Mouse (Mus musculus) left cerebral cortex, postnatal 10 days (tissue): ENCODE measurements around the gene Nupl2. TPM values are rescaled to one million over a fixed set of nuclear protein-coding genes. Genes with fewer than 3 reads are reported as not detected.

Source experiments
- DNase-seq, 2 experiments: peaks; one replicate each; pipeline ENCODE4 v3.0.0; 2021 to 2022; ENCODE audit warnings: low spot score in 2 of 2, mixed read lengths in 1 of 2; ENCODE audit errors: extremely low spot score in 1 of 2
- intact Hi-C: fragments of 180-260 bp; cut with DNase I; formaldehyde crosslinking; loops from one replicate; pipeline ENCODE4 v1.15.1; 2025
- total RNA-seq, 2 experiments: library from RNA; stranded (reverse); gene quantifications; 2 replicates each; pipeline ENCODE4 v1.2.3; 2021

Gene Nupl2
- total RNA-seq = 10 to 100 TPM; 11.2 to 11.8 TPM

- DNase-seq = peak; percentile 95 to 98
- intact Hi-C loops = loop anchor here (10.0 kb wide), 1 partner anchor 200 kb away; the partner anchor contains the start of gene Nos3
These were observed at the start of gene Nupl2 for GRCm38 (mm10) chr5:24164789-24165445. TSS of gene Nupl2 (plus strand) at chr5:24164963.

- intact Hi-C loops = no loop called here
- no peak for DNase-seq
These were observed 42.5 kb upstream of the Nupl2 start for GRCm38 (mm10) chr5:24122221-24122620.

- intact Hi-C loops = no loop called here
These were observed 40.6 kb upstream of the Nupl2 start for GRCm38 (mm10) chr5:24124175-24124574.

GRCm38 (mm10) chr5:24124579-24125276 is 40.0 kb upstream of the Nupl2 start:
- intact Hi-C loops = no loop called here

More at GRCm38 (mm10) chr5:24124175-24124574, 40.6 kb upstream of the Nupl2 start:
- DNase-seq = no peak

GRCm38 (mm10) chr5:24125910-24126636 is 38.7 kb upstream of the Nupl2 start:
- intact Hi-C loops = no loop called here
- DNase-seq = no peak

More at GRCm38 (mm10) chr5:24124579-24125276, 40.0 kb upstream of the Nupl2 start:
- DNase-seq = no peak

GRCm38 (mm10) chr5:24126967-24127366 is 37.8 kb upstream of the Nupl2 start:
- intact Hi-C loops = no loop called here
- no peak for DNase-seq

GRCm38 (mm10) chr5:24146964-24147363 is 17.8 kb upstream of the Nupl2 start:
- intact Hi-C loops = no loop called here
- DNase-seq = no peak

GRCm38 (mm10) chr5:24152199-24152598 is 12.6 kb upstream of the Nupl2 start:
- intact Hi-C loops = no loop called here
- no peak for DNase-seq

- intact Hi-C loops = no loop called here
- no peak for DNase-seq
These were observed 8.0 kb upstream of the Nupl2 start for GRCm38 (mm10) chr5:24156774-24157173.

- intact Hi-C loops = loop anchor here (10.0 kb wide), 1 partner anchor 198 kb away; the partner anchor contains the start of gene Nos3
- DNase-seq = peak in 1 of 2 experiments; percentile 32
These were observed 2.5 kb downstream of the Nupl2 start for GRCm38 (mm10) chr5:24167263-24167662.

GRCm38 (mm10) chr5:24169881-24170280 is 5.1 kb downstream of the Nupl2 start:
- intact Hi-C loops = loop anchor here (10.0 kb wide), 1 partner anchor 195 kb away; the partner anchor contains the start of gene Nos3

GRCm38 (mm10) chr5:24172092-24172491 is 7.3 kb downstream of the Nupl2 start:
- intact Hi-C loops = no loop called here
- no peak for DNase-seq

More at GRCm38 (mm10) chr5:24169881-24170280, 5.1 kb downstream of the Nupl2 start:
- no peak for DNase-seq

- intact Hi-C loops = no loop called here
These were observed 16.9 kb downstream of the Nupl2 start for GRCm38 (mm10) chr5:24181514-24182295.

GRCm38 (mm10) chr5:24182296-24182734 is 17.6 kb downstream of the Nupl2 start:
- intact Hi-C loops = no loop called here

More at GRCm38 (mm10) chr5:24181514-24182295, 16.9 kb downstream of the Nupl2 start:
- DNase-seq = no peak

GRCm38 (mm10) chr5:24183096-24183495 is 18.3 kb downstream of the Nupl2 start:
- intact Hi-C loops = no loop called here
- DNase-seq = no peak

More at GRCm38 (mm10) chr5:24182296-24182734, 17.6 kb downstream of the Nupl2 start:
- no peak for DNase-seq

- DNase-seq = no peak
These were observed 19.2 kb downstream of the Nupl2 start for GRCm38 (mm10) chr5:24184011-24184410.

GRCm38 (mm10) chr5:24188476-24188875 is 23.7 kb downstream of the Nupl2 start:
- intact Hi-C loops = no loop called here
- no peak for DNase-seq

More at GRCm38 (mm10) chr5:24184011-24184410, 19.2 kb downstream of the Nupl2 start:
- intact Hi-C loops = no loop called here

GRCm38 (mm10) chr5:24191821-24192220 is 27.1 kb downstream of the Nupl2 start:
- intact Hi-C loops = no loop called here
- DNase-seq = no peak
